ENCODE assay signal across 28 mouse cellular contexts in genomic region chr14:48632335-48632734, GRCm38 (mm10). TPM values are rescaled to one million over a fixed set of nuclear protein-coding genes. Genes with fewer than 3 reads are reported as not detected.
DNase-seq lines count a peak whose midpoint lies in the region; ATAC-seq and TF ChIP-seq lines count a peak whose summit lies in the region.
"Had no signal": no experiment of that assay in that cellular context is flagged by ENCODE, and none has a peak within 500 bp of the region (broad histone marks: within the 10 kb centered on the region; RNA-seq: fewer than 3 reads in every experiment).

No protein-coding gene starts in this region.

- H3K4me2 ChIP-seq in heart, embryonic 11.5 days: no peak overlapping the region
- H3K4me2 ChIP-seq: embryonic facial prominence, embryonic 13.5 days; embryonic facial prominence, embryonic 15.5 days; forebrain, embryonic 12.5 days had no signal

- H3K79me2 ChIP-seq in MEL (ENCODE audit: control insufficient read depth, insufficient read depth, low read length, poor library complexity): no peaks in the 10 kb centered on the region

- no peak for ATAC-seq in heart, embryonic 11.5 days (replicated peaks; ENCODE audit: insufficient number of reproducible peaks, low FRiP score, low TSS enrichment)
- ATAC-seq: CD4-positive, CD25-positive, alpha-beta regulatory T cell, adult 4 months; forebrain, embryonic 14.5 days; forebrain, embryonic 16.5 days had no signal

- H3K4me1 ChIP-seq in heart, embryonic 11.5 days (ENCODE audit: control insufficient read depth, insufficient read depth, low read length): no peaks in the 10 kb centered on the region
- peaks cover 17 to 20% of the 10 kb centered on the region in 2 experiments for H3K4me1 ChIP-seq in MEL (ENCODE audit: control insufficient read depth in 1 of 2, insufficient read depth in 2 of 2, low read length in 2 of 2)
- H3K4me1 ChIP-seq: embryonic facial prominence, embryonic 13.5 days; embryonic facial prominence, embryonic 15.5 days; forebrain, embryonic 12.5 days had no signal

- no peak for TF ChIP-seq POLR2A in MEL (IDR thresholded peaks at IDR 0.05; ENCODE audit: control insufficient read depth in 1 of 2, insufficient read depth in 1 of 2, low read depth in 1 of 2, low read length in 2 of 2, poor library complexity in 1 of 2)

- TF ChIP-seq CTCF in MEL (IDR thresholded peaks at IDR 0.05 in 2 of 3, conservative IDR thresholded peaks at IDR 0.05 in 1 of 3; ENCODE audit: control insufficient read depth in 1 of 3, insufficient read depth in 1 of 3, low read depth in 2 of 3, low read length in 3 of 3, poor library complexity in 1 of 3, severe bottlenecking in 1 of 3): no peak

- no peak for TF ChIP-seq RAD21 in MEL (IDR thresholded peaks at IDR 0.05; ENCODE audit: low read depth, low read length)

- H3K9ac ChIP-seq in heart, embryonic 11.5 days (ENCODE audit: low read depth, low read length): no peak overlapping the region
- no peak overlapping the region for H3K9ac ChIP-seq in MEL (ENCODE audit: control insufficient read depth, low read depth, low read length, poor library complexity, severe bottlenecking)
- H3K9ac ChIP-seq: embryonic facial prominence, embryonic 13.5 days; embryonic facial prominence, embryonic 15.5 days; forebrain, embryonic 12.5 days had no signal

- no peaks in the 10 kb centered on the region for H3K36me3 ChIP-seq in heart, embryonic 11.5 days (ENCODE audit: control insufficient read depth, insufficient read depth, low read length)
- H3K36me3 ChIP-seq in MEL (ENCODE audit: control insufficient read depth in 1 of 2, insufficient read depth in 2 of 2, low read length in 2 of 2): peaks cover 0 to 21% of the 10 kb centered on the region in 2 experiments; a peak in 2 of 4 replicates
- H3K36me3 ChIP-seq: embryonic facial prominence, embryonic 13.5 days; embryonic facial prominence, embryonic 15.5 days; forebrain, embryonic 10.5 days; forebrain, embryonic 12.5 days; G1E had no signal

- H3K27me3 ChIP-seq in heart, embryonic 11.5 days (ENCODE audit: control insufficient read depth, insufficient read depth, low read length): no peaks in the 10 kb centered on the region
- H3K27me3 ChIP-seq in MEL (ENCODE audit: control insufficient read depth in 1 of 2, insufficient read depth in 2 of 2, low read length in 2 of 2): no peaks in the 10 kb centered on the region
- H3K27me3 ChIP-seq: CH12.LX; embryonic facial prominence, embryonic 13.5 days; embryonic facial prominence, embryonic 15.5 days had no signal

- H3K4me3 ChIP-seq in heart, embryonic 11.5 days (ENCODE audit: low read depth, low read length): no peak overlapping the region
- H3K4me3 ChIP-seq in MEL (ENCODE audit: control insufficient read depth in 1 of 2, insufficient read depth in 1 of 2, low read depth in 2 of 2, low read length in 2 of 2): no peak overlapping the region
- H3K4me3 ChIP-seq: embryonic facial prominence, embryonic 13.5 days; embryonic facial prominence, embryonic 15.5 days; erythroblast, embryonic 14.5 days; forebrain, embryonic 10.5 days; forebrain, embryonic 12.5 days had no signal

- peak; percentile 2 for DNase-seq in heart, adult 11 months
- DNase-seq in MEL (ENCODE audit: low read depth, low spot score) (peak; percentile 72), ZHBTc4 (ENCODE audit: low read depth, low spot score) (peak; percentile 38)
- DNase-seq in urinary bladder, postnatal 36 days (ENCODE audit: low spot score in 2 of 2): no peak
- no peak for DNase-seq in spleen, adult 12 weeks (ENCODE audit: low spot score)
- DNase-seq: adrenal gland, adult 2 months; adrenal gland, postnatal 10 days; adrenal gland, postnatal 25 days; B cell, adult 2 months; cerebellum, adult 11-12 months; cerebellum, adult 2 months; cerebellum, adult 9-10 months; cerebellum, postnatal 14 days; cerebellum, postnatal 36 days; embryo, embryonic 11 days had no signal

- no peak for TF ChIP-seq EP300 in MEL (IDR thresholded peaks at IDR 0.05; ENCODE audit: low read depth in 1 of 2, low read length in 2 of 2)

- H3K9me3 ChIP-seq in heart, embryonic 11.5 days (replicated peaks; ENCODE audit: control insufficient read depth, low read length): no peaks in the 10 kb centered on the region
- H3K9me3 ChIP-seq in MEL (replicated peaks; ENCODE audit: insufficient read depth, low read length): no peaks in the 10 kb centered on the region
- H3K9me3 ChIP-seq: embryonic facial prominence, embryonic 13.5 days; embryonic facial prominence, embryonic 15.5 days; forebrain, embryonic 10.5 days; forebrain, embryonic 12.5 days; G1E had no signal

- WGBS in heart, embryonic 11.5 days (ENCODE audit: insufficient replicate concordance): 84% methylated on average over 8 of the region's 8 CpGs

- H3K27ac ChIP-seq in heart, embryonic 11.5 days (ENCODE audit: low read depth, low read length): no peak overlapping the region
- H3K27ac ChIP-seq in MEL (ENCODE audit: control insufficient read depth, low read depth, low read length): peak overlapping the region; percentile 24; the same call in 1 of the 2 replicates
- H3K27ac ChIP-seq: embryonic facial prominence, embryonic 13.5 days; embryonic facial prominence, embryonic 15.5 days; forebrain, embryonic 10.5 days; forebrain, embryonic 12.5 days had no signal

TF ChIP-seq in MEL, 35 proteins besides CTCF, POLR2A, EP300 and RAD21:
- TF ChIP-seq ZC3H11A (IDR thresholded peaks at IDR 0.05; ENCODE audit: low read depth, low read length): no peak
- no peak for TF ChIP-seq SMC3 (IDR thresholded peaks at IDR 0.05; ENCODE audit: low read depth, low read length)
- TF ChIP-seq MEF2A (IDR thresholded peaks at IDR 0.05; ENCODE audit: extremely low read depth, insufficient replicate concordance, low read depth, low read length, poor library complexity, severe bottlenecking): no peak
- TF ChIP-seq GATA1 (IDR thresholded peaks at IDR 0.05; ENCODE audit: low read depth, low read length): 0 out of 2 replicates have a peak, but pooled peaks have one; percentile 3
- TF ChIP-seq NRF1 (IDR thresholded peaks at IDR 0.05; ENCODE audit: insufficient read depth, low read depth, low read length, poor library complexity, severe bottlenecking): peak; percentile 68

RNA-seq across cellular contexts. Expression of gene Otx2, which starts 41.3 kb away (rescaled TPM):
- polyA plus RNA-seq in heart, embryonic 11.5 days (2014; fragmentation: Nextera tagmentation; extraction: Ambion mirVana): 0.52 TPM in 1 of 2 replicates, not detected in the other
- not detected in 2 replicates for total RNA-seq in MEL (2012; rRNA removed)
- not detected for polyA plus RNA-seq in MEL (2012; ENCODE audit: insufficient read depth in 1 of 2, insufficient read length in 2 of 2, low read depth in 1 of 2, low replicate concordance in 2 of 2, missing spikeins in 1 of 2)
- total RNA-seq: adrenal gland, adult 2 months; adrenal gland, postnatal 10 days; adrenal gland, postnatal 25 days; adrenal gland, postnatal 4 days; CH12.LX; common myeloid progenitor, adult 5-6 weeks had no signal
- polyA plus RNA-seq: adrenal gland, adult 2 months; CD4-positive, CD25-positive, alpha-beta regulatory T cell, adult 4 months; erythroblast, embryonic 14.5 days; G1E had no signal

Comparison
In these comparisons a context has a peak if more than half of its experiments do, and no peak if none do; other contexts are left out.
1. DNase-seq: peak in heart, adult 11 months (single experiment), MEL (single experiment) and ZHBTc4 (single experiment); none in urinary bladder, postnatal 36 days (0 of 2) and spleen, adult 12 weeks (single experiment).